Mouse (Mus musculus) CH12.LX (cell line): ENCODE results near the gene Syt5. TPM values are rescaled to one million over a fixed set of nuclear protein-coding genes. Genes with fewer than 3 reads are reported as not detected.

Source experiments
- DNase-seq: peaks from one replicate; pipeline ENCODE4 v3.0.0-alpha.2; 2013; ENCODE audit errors: extremely low read depth
- H3K27ac ChIP-seq: 2 replicates; pipeline ENCODE4 v1.5.1; 2012; ENCODE audit warnings: low read depth, mild to moderate bottlenecking, control low read depth, moderate library complexity; ENCODE audit not compliant: insufficient read depth
- H3K27me3 ChIP-seq: replicated peaks from 2 replicates; pipeline ENCODE3; 2012; ENCODE audit warnings: inconsistent platforms
- H3K36me3 ChIP-seq, 2 experiments: replicated peaks in 1 of 2; 2 replicates each; pipeline versions ENCODE3 to v1.6.1; 2012; ENCODE audit warnings: inconsistent platforms in 1 of 2, low read length in 1 of 2, mild to moderate bottlenecking in 1 of 2, mixed read lengths in 1 of 2, moderate library complexity in 1 of 2; ENCODE audit not compliant: control insufficient read depth in 1 of 2, insufficient read depth in 1 of 2
- H3K4me1 ChIP-seq, 2 experiments: 2 replicates each; pipeline ENCODE4 v1.6.1; 2012; ENCODE audit warnings: inconsistent platforms in 1 of 2, moderate library complexity in 1 of 2; ENCODE audit not compliant: insufficient read depth in 2 of 2, control insufficient read depth in 1 of 2
- H3K4me2 ChIP-seq: 2 replicates; pipeline ENCODE4 v1.6.1; 2012; ENCODE audit warnings: low read depth, mild to moderate bottlenecking, control low read depth; ENCODE audit not compliant: poor library complexity, insufficient read depth, severe bottlenecking
- H3K4me3 ChIP-seq, 3 experiments: fragments of 150-350 bp in 1 of 3; sonication (generic) in 1 of 3; replicated peaks in 1 of 3; 2 replicates each; pipeline versions ENCODE3 to v1.5.1; 2011 to 2012; ENCODE audit warnings: low read depth in 2 of 3, low read length in 2 of 3, mild to moderate bottlenecking in 2 of 3, moderate library complexity in 2 of 3, control low read depth in 1 of 3, improper control_type of control experiment in 1 of 3, inconsistent platforms in 1 of 3, mixed read lengths in 1 of 3; ENCODE audit not compliant: poor library complexity in 1 of 3
- H3K79me2 ChIP-seq: replicated peaks from 2 replicates; pipeline ENCODE4 v1.6.1; 2012; ENCODE audit warnings: mild to moderate bottlenecking, moderate library complexity; ENCODE audit not compliant: control insufficient read depth, poor library complexity, insufficient read depth, severe bottlenecking; ENCODE audit errors: extremely low read depth
- H3K9ac ChIP-seq: 2 replicates; pipeline ENCODE4 v1.6.1; 2012; ENCODE audit warnings: low read depth, mild to moderate bottlenecking, control low read depth, moderate library complexity; ENCODE audit not compliant: insufficient read depth
- H3K9me3 ChIP-seq: replicated peaks from 2 replicates; pipeline ENCODE3; 2012; ENCODE audit warnings: low read length, inconsistent platforms, mixed read lengths
- BHLHE40 ChIP-seq: IDR thresholded peaks from 2 replicates; pipeline ENCODE4 v1.6.1; 2011; ENCODE audit warnings: mild to moderate bottlenecking, low read depth, low read length, improper control_type of control experiment
- CHD1 ChIP-seq: IDR thresholded peaks from 2 replicates; pipeline ENCODE4 v1.6.1; 2012; ENCODE audit warnings: low read depth, low read length, improper control_type of control experiment, inconsistent platforms
- CHD2 ChIP-seq: IDR thresholded peaks from 2 replicates; pipeline ENCODE4 v1.6.1; 2011; ENCODE audit warnings: low read length, improper control_type of control experiment
- CTCF ChIP-seq, 2 experiments: IDR thresholded peaks in 1 of 2; conservative IDR thresholded peaks in 1 of 2; 2 replicates each; pipeline ENCODE4 v1.5.1; 2011 to 2012; ENCODE audit warnings: low read depth in 2 of 2, low read length in 2 of 2, improper control_type of control experiment in 1 of 2, inconsistent platforms in 1 of 2, mild to moderate bottlenecking in 1 of 2, moderate library complexity in 1 of 2
- E2F4 ChIP-seq: IDR thresholded peaks from 2 replicates; pipeline ENCODE4 v1.6.1; 2011; ENCODE audit warnings: low read depth, low read length, improper control_type of control experiment; ENCODE audit not compliant: insufficient replicate concordance
- ELF1 ChIP-seq: IDR thresholded peaks from 2 replicates; pipeline ENCODE4 v1.6.1; 2014; ENCODE audit warnings: low read depth, mild to moderate bottlenecking, inconsistent platforms, low read length, improper control_type of control experiment
- EP300 ChIP-seq: IDR thresholded peaks from 2 replicates; pipeline ENCODE4 v1.6.1; 2011; ENCODE audit warnings: low read length, improper control_type of control experiment
- HCFC1 ChIP-seq: IDR thresholded peaks from 2 replicates; pipeline ENCODE4 v1.6.1; 2012; ENCODE audit warnings: low read depth, mild to moderate bottlenecking, inconsistent platforms, low read length, improper control_type of control experiment
- IRF4 ChIP-seq: IDR thresholded peaks from 2 replicates; pipeline ENCODE4 v1.6.1; 2014; ENCODE audit warnings: low read depth, mild to moderate bottlenecking, inconsistent platforms, low read length, improper control_type of control experiment
- JUND ChIP-seq: conservative IDR thresholded peaks from 2 replicates; pipeline ENCODE4 v1.6.1; 2011; ENCODE audit warnings: low read depth, low read length, improper control_type of control experiment
- KAT2A ChIP-seq: IDR thresholded peaks from 2 replicates; pipeline ENCODE4 v1.6.1; 2012; ENCODE audit warnings: low read length, improper control_type of control experiment, inconsistent platforms; ENCODE audit not compliant: insufficient replicate concordance
- MAFK ChIP-seq: IDR thresholded peaks from 2 replicates; pipeline ENCODE4 v1.6.1; 2011; ENCODE audit warnings: low read length, improper control_type of control experiment; ENCODE audit not compliant: insufficient replicate concordance
- MAX ChIP-seq: IDR thresholded peaks from 2 replicates; pipeline ENCODE4 v1.6.1; 2011; ENCODE audit warnings: low read length, improper control_type of control experiment
- MXI1 ChIP-seq: IDR thresholded peaks from 2 replicates; pipeline ENCODE4 v1.6.1; 2011; ENCODE audit warnings: mild to moderate bottlenecking, low read depth, low read length, improper control_type of control experiment
- NRF1 ChIP-seq: IDR thresholded peaks from 2 replicates; pipeline ENCODE4 v1.6.1; 2014; ENCODE audit warnings: low read depth, mild to moderate bottlenecking, inconsistent platforms, low read length, improper control_type of control experiment, moderate library complexity
- PAX5 ChIP-seq: IDR thresholded peaks from 2 replicates; pipeline ENCODE4 v1.6.1; 2012; ENCODE audit warnings: low read length, inconsistent platforms, mixed read lengths
- POLR2A ChIP-seq: IDR thresholded peaks from 2 replicates; pipeline ENCODE4 v1.6.1; 2011; ENCODE audit warnings: low read depth, mild to moderate bottlenecking, improper control_type of control experiment, low read length
- RAD21 ChIP-seq: IDR thresholded peaks from 2 replicates; pipeline ENCODE4 v1.6.1; 2011; ENCODE audit warnings: low read depth, mild to moderate bottlenecking, low read length, improper control_type of control experiment, moderate library complexity
- SMC3 ChIP-seq: IDR thresholded peaks from 2 replicates; pipeline ENCODE4 v1.6.1; 2011; ENCODE audit warnings: low read depth, low read length, improper control_type of control experiment
- TCF12 ChIP-seq: IDR thresholded peaks from 2 replicates; pipeline ENCODE4 v1.6.1; 2014; ENCODE audit warnings: low read depth, mild to moderate bottlenecking, inconsistent platforms, low read length, improper control_type of control experiment
- UBTF ChIP-seq: IDR thresholded peaks from 2 replicates; pipeline ENCODE4 v1.6.1; 2012; ENCODE audit warnings: low read depth, mild to moderate bottlenecking, inconsistent platforms, low read length, improper control_type of control experiment, moderate library complexity
- USF2 ChIP-seq: conservative IDR thresholded peaks from 2 replicates; pipeline ENCODE4 v1.6.1; 2011; ENCODE audit warnings: low read depth, low read length, improper control_type of control experiment
- ZC3H11A ChIP-seq: IDR thresholded peaks from 2 replicates; pipeline ENCODE4 v1.6.1; 2012; ENCODE audit warnings: low read depth, mild to moderate bottlenecking, inconsistent platforms, low read length, improper control_type of control experiment
- ZKSCAN1 ChIP-seq: IDR thresholded peaks from 2 replicates; pipeline ENCODE4 v1.6.1; 2012; ENCODE audit warnings: low read depth, inconsistent platforms, low read length, improper control_type of control experiment, borderline replicate concordance
- dilution Hi-C: fragments of 300-500 bp; cut with MboI; formaldehyde crosslinking; loops from 2 replicates; pipeline ENCODE4 v1.14.3; 2020; ENCODE audit warnings: low sequenced_read_pairs; ENCODE audit not compliant: extremely low pct_unique_long_range_greater_than_20kb, extremely low pct_ligation_motif_present
- in situ Hi-C: fragments of 300-500 bp; cut with MboI; formaldehyde crosslinking; loops from 3 replicates; pipeline ENCODE4 v1.14.3; 2019; ENCODE audit warnings: low sequenced_read_pairs, low pct_ligation_motif_present, low pct_unique_long_range_greater_than_20kb, mixed read lengths
- polyA plus RNA-seq: library from polyadenylated mRNA; unstranded; fragments of >175 nt; gene quantifications from 2 replicates; pipeline ENCODE4 v1.2.1, GENCODE M21; 2012; ENCODE audit warnings: low read depth; ENCODE audit not compliant: insufficient read length
- total RNA-seq, 2 experiments: library from RNA; depleted of rRNA; stranded (reverse); fragments of 300-350 nt in 1 of 2; fragments of >200 nt in 1 of 2; gene quantifications; 2 replicates each; pipeline ENCODE4 v1.2.3; 2012 to 2014

Gene Syt5
- total and polyA plus RNA-seq, 3 experiments, result 0.20 to 0.68 (median 0.30) TPM

DNA sequence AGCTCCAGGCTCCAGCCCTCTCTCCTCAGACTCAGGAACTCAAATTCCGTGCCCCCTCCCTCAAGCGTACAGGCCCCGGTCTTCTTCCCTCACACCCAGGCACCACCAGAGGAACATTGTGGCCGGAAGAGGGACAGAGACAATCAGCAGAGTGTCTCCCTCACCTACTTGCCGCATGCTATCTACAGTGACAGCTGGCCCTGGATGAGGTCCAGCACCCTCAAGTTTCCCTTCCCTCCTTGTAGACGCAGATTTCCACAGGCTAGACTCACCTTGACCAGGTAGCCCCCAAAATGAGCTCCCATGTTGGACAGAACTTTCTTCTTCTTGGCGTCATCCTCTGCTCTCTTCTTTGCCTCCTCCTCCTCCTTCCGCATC, 38.6 kb downstream of the Syt5 start:
- H3K4me1 ChIP-seq, result peaks cover 20 to 28% of the 10 kb centered on the region in 2 experiments
- no peak overlapping the region for H3K9ac ChIP-seq

DNA sequence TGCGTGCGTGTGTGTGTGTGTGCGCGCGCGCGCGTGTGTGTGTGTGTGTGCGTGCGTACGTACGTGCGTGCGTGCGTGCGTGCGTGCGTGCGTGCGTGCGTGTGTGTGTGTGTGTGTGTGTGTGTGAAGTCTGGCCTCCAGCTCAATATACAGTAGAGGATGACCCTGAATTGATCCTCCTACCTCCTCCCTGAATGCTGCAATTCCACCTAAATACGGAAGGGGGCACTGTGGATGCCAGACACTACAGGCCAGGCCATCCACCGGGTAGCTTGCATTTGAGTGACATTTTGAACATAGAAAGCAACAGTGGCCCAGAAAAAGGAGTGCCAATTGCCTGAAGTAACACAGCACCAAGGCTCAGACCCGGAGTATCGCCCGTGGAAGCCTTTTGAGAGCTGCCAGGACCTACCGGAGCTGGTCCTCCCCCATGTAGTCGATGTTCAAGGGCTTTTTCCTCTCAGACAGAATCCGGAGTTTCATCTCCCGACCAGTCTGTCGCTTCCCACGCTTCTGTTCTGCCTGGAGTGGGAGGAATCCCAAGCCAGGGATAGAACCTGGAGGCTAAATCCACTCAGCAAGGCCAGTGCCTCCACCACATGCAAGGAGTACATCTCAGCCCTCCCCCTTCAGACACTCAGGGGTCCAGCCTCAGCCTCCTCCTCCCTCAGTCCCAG, 39.1 kb downstream of the Syt5 start:
- dilution Hi-C loops, result no loop called here
- no peaks in the 10 kb centered on the region for H3K79me2 ChIP-seq
- no peaks in the 10 kb centered on the region for H3K27me3 ChIP-seq
- H3K36me3 ChIP-seq, result no peaks in the 10 kb centered on the region
- no peak overlapping the region for H3K9ac ChIP-seq
- no peak for DNase-seq
- H3K4me3 ChIP-seq, result no peak overlapping the region
- no peaks in the 10 kb centered on the region for H3K9me3 ChIP-seq
- no peak overlapping the region for H3K4me2 ChIP-seq
- peaks cover 20 to 29% of the 10 kb centered on the region in 2 experiments for H3K4me1 ChIP-seq
- no peak for TF ChIP-seq BHLHE40
- TF ChIP-seq MAFK, result no peak
- TF ChIP-seq MXI1, result no peak
- TF ChIP-seq SMC3, result no peak
- TF ChIP-seq CTCF (conservative IDR thresholded peaks at IDR 0.05 in 1 of 2, IDR thresholded peaks at IDR 0.05 in 1 of 2; ENCODE audit: low read depth in 2 of 2, low read length in 2 of 2), result peak; percentile 32 to 42; a peak in 2 of 4 replicates
- in situ Hi-C loops, result no loop called here
- H3K27ac ChIP-seq, result no peak overlapping the region

More for the DNA sequence above, 38.6 kb downstream of the Syt5 start:
- H3K27ac ChIP-seq, result no peak overlapping the region
- no peaks in the 10 kb centered on the region for H3K36me3 ChIP-seq
- in situ Hi-C loops (no loop called here), dilution Hi-C loops (no loop called here)
- H3K27me3 ChIP-seq, result no peaks in the 10 kb centered on the region
- no peaks in the 10 kb centered on the region for H3K79me2 ChIP-seq
- TF ChIP-seq CTCF (conservative IDR thresholded peaks at IDR 0.05 in 1 of 2, IDR thresholded peaks at IDR 0.05 in 1 of 2; ENCODE audit: low read depth in 2 of 2, low read length in 2 of 2) (no peak), ELF1 (no peak), ZC3H11A (no peak), POLR2A (no peak), CHD1 (no peak), KAT2A (no peak), E2F4 (no peak), IRF4 (no peak), HCFC1 (no peak), NRF1 (no peak)
- no peak for DNase-seq
- H3K9me3 ChIP-seq, result no peaks in the 10 kb centered on the region
- H3K4me2 ChIP-seq, result no peak overlapping the region
- no peak overlapping the region for H3K4me3 ChIP-seq

DNA sequence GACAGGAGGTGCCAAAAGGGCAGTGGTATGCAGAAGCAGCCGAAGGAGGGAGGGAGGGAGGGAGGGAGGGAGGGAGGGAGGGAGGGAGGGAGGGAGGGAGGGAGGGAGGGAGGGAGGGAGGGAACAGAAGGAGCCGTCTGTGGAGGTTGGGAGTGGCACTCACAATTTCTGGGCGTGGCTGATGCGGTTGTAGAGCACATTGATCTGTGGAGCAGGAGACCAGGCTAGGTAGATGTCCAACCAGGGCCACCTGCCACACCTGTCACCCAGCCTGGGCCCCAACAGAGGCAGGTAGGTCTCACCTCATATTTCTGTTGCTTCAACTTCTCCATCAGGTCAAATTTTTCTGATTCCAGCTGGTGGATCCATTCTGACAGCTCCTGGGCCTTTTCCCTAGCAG, 40.1 kb downstream of the Syt5 start:
- Histone ChIP-seq H3K4me1 (peaks cover 20 to 34% of the 10 kb centered on the region in 2 experiments), H3K27me3 (no peaks in the 10 kb centered on the region), H3K9ac (no peak overlapping the region), H3K27ac (no peak overlapping the region), H3K9me3 (no peaks in the 10 kb centered on the region), H3K4me2 (no peak overlapping the region), H3K4me3 (no peak overlapping the region), H3K36me3 (no peaks in the 10 kb centered on the region), H3K79me2 (no peaks in the 10 kb centered on the region)
- DNase-seq, result no peak
- in situ Hi-C loops, result no loop called here
- TF ChIP-seq BHLHE40 (no peak), RAD21 (no peak), UBTF (no peak), MAX (no peak), PAX5 (no peak), ZKSCAN1 (no peak), EP300 (no peak), E2F4 (no peak), MAFK (no peak), JUND (no peak), TCF12 (no peak), CHD2 (no peak), ZC3H11A (no peak), CHD1 (no peak), USF2 (no peak)
- dilution Hi-C loops, result no loop called here
